Mouse (Mus musculus) kidney, embryonic 14.5 days (tissue): Measurements from ENCODE around the gene Asic2. TPM values are rescaled to one million over a fixed set of nuclear protein-coding genes. Genes with fewer than 3 reads are reported as not detected.

Experiments
- ATAC-seq: fragments of 200-750 bp; cut with Nextera tagmentation; 2 replicates; pipeline ENCODE4 v1.8.0; 2017; ENCODE audit warnings: moderate number of reproducible peaks, mild to moderate bottlenecking, moderate TSS enrichment, moderate library complexity; ENCODE audit not compliant: low FRiP score, low TSS enrichment
- H3K27ac ChIP-seq: fragments of 300-500 bp; sonication (generic); 2 replicates; pipeline ENCODE4 v1.5.1; 2014; ENCODE audit warnings: low read depth, mild to moderate bottlenecking, low read length, moderate library complexity, mixed read lengths
- H3K27me3 ChIP-seq: fragments of 300-500 bp; sonication (generic); 2 replicates; pipeline ENCODE4 v1.6.1; 2014; ENCODE audit warnings: mild to moderate bottlenecking, low read length; ENCODE audit not compliant: control insufficient read depth, insufficient read depth
- H3K36me3 ChIP-seq: fragments of 300-500 bp; sonication (generic); 2 replicates; pipeline ENCODE4 v1.6.1; 2014; ENCODE audit warnings: low read length, mixed read lengths; ENCODE audit not compliant: control insufficient read depth, insufficient read depth
- H3K4me1 ChIP-seq: fragments of 300-500 bp; sonication (generic); 2 replicates; pipeline ENCODE4 v1.6.1; 2014; ENCODE audit warnings: low read length, mixed read lengths; ENCODE audit not compliant: control insufficient read depth, insufficient read depth
- H3K4me2 ChIP-seq: fragments of 300-500 bp; sonication (generic); replicated peaks from 2 replicates; pipeline ENCODE4 v1.6.1; 2014; ENCODE audit warnings: low read depth, mild to moderate bottlenecking, low read length
- H3K4me3 ChIP-seq: fragments of 300-500 bp; sonication (generic); 2 replicates; pipeline ENCODE4 v1.5.1; 2014; ENCODE audit warnings: mild to moderate bottlenecking, low read length
- H3K9ac ChIP-seq: fragments of 300-500 bp; sonication (generic); 2 replicates; pipeline ENCODE4 v1.6.1; 2014; ENCODE audit warnings: low read depth, mild to moderate bottlenecking, low read length, moderate library complexity
- H3K9me3 ChIP-seq: fragments of 300-500 bp; sonication (generic); 2 replicates; pipeline ENCODE4 v1.6.1; 2016; ENCODE audit warnings: low read length; ENCODE audit not compliant: control insufficient read depth
- WGBS: fragments of 180-500 bp; shearing (Covaris S2); extraction: QIAGEN DNeasy Blood & Tissue Kit; methylation state at CpG from one replicate; pipeline ENCODE4 v1.1.7; 2014; 5-methylcytosine and 5-hydroxymethylcytosine counted together
- polyA plus RNA-seq: library from polyadenylated mRNA; unstranded; fragments of >200 nt; fragmentation: Nextera tagmentation; extraction: Ambion mirVana; gene quantifications from 2 replicates; pipeline ENCODE4 v1.2.1, GENCODE M21; 2014

Asic2 gene
- polyA plus RNA-seq, 1 experiment from 2014 or later: 3.4 TPM

GRCm38 (mm10) chr11:81780596-81780995 is 187.7 kb downstream of the Asic2 start:
- Histone ChIP-seq H3K36me3 (no peaks in the 10 kb centered on the region), H3K27me3 (no peaks in the 10 kb centered on the region), H3K27ac (no peak overlapping the region), H3K4me3 (no peak overlapping the region), H3K4me1 (no peaks in the 10 kb centered on the region; the same call in 1 of the 2 replicates), H3K9me3 (no peaks in the 10 kb centered on the region), H3K4me2 (no peak overlapping the region), H3K9ac (no peak overlapping the region)
- ATAC-seq: no peak
- WGBS: 70% methylated on average over 2 of the region's 2 CpGs

DNA sequence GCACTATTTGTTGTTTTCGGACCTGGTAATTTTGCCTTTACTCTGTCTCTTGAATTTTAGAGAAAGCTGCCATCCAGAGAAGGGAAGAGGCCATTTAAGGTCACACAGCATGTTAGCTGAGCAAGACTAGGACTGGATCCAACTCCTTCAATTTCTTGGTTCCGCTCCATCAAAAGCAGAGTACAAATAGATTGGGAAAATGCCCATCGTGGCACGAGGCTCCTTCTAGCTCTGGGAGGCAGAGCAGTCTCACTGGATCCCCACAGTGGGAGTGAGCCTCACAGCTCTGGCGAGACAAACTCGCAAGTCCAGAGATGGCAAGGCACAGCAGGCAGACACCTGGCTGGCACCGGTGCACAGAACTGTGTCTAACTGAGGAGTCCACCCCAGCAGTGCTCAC is 188.4 kb downstream of the Asic2 start:
- no peaks in the 10 kb centered on the region for H3K9me3 ChIP-seq
- no peak overlapping the region for H3K9ac ChIP-seq
- no peak overlapping the region for H3K4me2 ChIP-seq
- ATAC-seq: no peak
- H3K4me3 ChIP-seq: no peak overlapping the region
- H3K4me1 ChIP-seq: no peaks in the 10 kb centered on the region; the same call in 1 of the 2 replicates
- H3K36me3 ChIP-seq: no peaks in the 10 kb centered on the region
- H3K27me3 ChIP-seq: no peaks in the 10 kb centered on the region
- no peak overlapping the region for H3K27ac ChIP-seq
- WGBS: 77% methylated on average over 7 of the region's 7 CpGs

DNA sequence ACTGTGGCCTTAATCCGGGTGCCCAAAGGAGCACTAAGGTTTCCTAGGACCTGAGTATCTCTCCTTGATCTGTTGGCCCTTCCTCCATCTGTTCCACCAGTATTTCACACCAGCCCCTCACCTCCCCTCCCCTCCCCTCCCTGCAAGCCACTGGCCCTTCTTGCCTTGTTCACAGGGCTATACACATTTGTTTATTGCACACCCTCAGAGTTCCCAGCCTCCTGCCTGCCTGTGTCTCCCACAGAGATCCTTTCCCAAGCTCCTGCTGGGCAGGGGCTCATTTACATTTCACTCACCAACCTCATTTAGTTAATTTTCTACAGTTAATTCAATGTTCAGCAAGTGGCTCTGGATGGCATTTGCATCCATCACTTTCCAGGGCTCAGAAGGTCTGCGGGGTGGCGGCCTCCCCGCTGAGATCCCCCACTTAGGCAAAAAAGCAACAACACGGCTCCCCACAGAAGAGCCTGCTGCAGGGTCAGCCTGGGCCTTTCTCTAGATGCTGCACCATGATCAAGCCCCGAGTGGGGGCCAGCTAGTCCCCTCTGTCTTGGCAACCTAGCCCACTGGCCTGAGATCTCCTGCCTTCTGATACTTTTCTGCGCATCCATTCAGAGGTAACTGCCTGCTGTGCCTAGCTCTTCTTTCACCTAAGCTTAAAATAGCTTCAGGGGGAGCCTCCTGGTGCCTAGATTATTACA is 196.9 kb downstream of the Asic2 start:
- no peaks in the 10 kb centered on the region for H3K36me3 ChIP-seq
- no peak for ATAC-seq
- H3K9ac ChIP-seq: no peak overlapping the region
- no peaks in the 10 kb centered on the region for H3K27me3 ChIP-seq
- no peaks in the 10 kb centered on the region for H3K9me3 ChIP-seq
- H3K27ac ChIP-seq: no peak overlapping the region
- WGBS: 11% methylated on average over 7 of the region's 7 CpGs
- no peak overlapping the region for H3K4me2 ChIP-seq
- no peak overlapping the region for H3K4me3 ChIP-seq
- H3K4me1 ChIP-seq: no peaks in the 10 kb centered on the region

- H3K9me3 ChIP-seq: no peaks in the 10 kb centered on the region
- no peak overlapping the region for H3K27ac ChIP-seq
- H3K4me2 ChIP-seq: no peak overlapping the region
- H3K36me3 ChIP-seq: no peaks in the 10 kb centered on the region
- H3K9ac ChIP-seq: no peak overlapping the region
- 63% methylated on average over 5 of the region's 5 CpGs for WGBS
- no peaks in the 10 kb centered on the region for H3K4me1 ChIP-seq
- H3K4me3 ChIP-seq: no peak overlapping the region
- ATAC-seq: no peak
- no peaks in the 10 kb centered on the region for H3K27me3 ChIP-seq
Observed at GRCm38 (mm10) chr11:81769691-81770260, 198.5 kb downstream of the Asic2 start.

GRCm38 (mm10) chr11:81768305-81768704 is 200.0 kb downstream of the Asic2 start:
- no peak overlapping the region for H3K4me3 ChIP-seq
- H3K36me3 ChIP-seq: no peaks in the 10 kb centered on the region
- no peak overlapping the region for H3K9ac ChIP-seq
- no peaks in the 10 kb centered on the region for H3K9me3 ChIP-seq
- no peak overlapping the region for H3K4me2 ChIP-seq
- H3K4me1 ChIP-seq: no peaks in the 10 kb centered on the region
- ATAC-seq: no peak
- no peak overlapping the region for H3K27ac ChIP-seq
- H3K27me3 ChIP-seq: no peaks in the 10 kb centered on the region
- whole genome bisulfite sequencing: 89% methylated on average over 2 of the region's 2 CpGs

GRCm38 (mm10) chr11:81767781-81768180 is 200.5 kb downstream of the Asic2 start:
- 38% methylated on average over 1 of the region's 1 CpGs for WGBS
- Histone ChIP-seq H3K9me3 (no peaks in the 10 kb centered on the region), H3K9ac (no peak overlapping the region), H3K27ac (no peak overlapping the region), H3K27me3 (no peaks in the 10 kb centered on the region), H3K4me1 (no peaks in the 10 kb centered on the region), H3K4me2 (no peak overlapping the region), H3K4me3 (no peak overlapping the region), H3K36me3 (no peaks in the 10 kb centered on the region)
- no peak for ATAC-seq

- ATAC-seq: no peak
- no peak overlapping the region for H3K9ac ChIP-seq
Observed at GRCm38 (mm10) chr11:81765288-81765687, 203.0 kb downstream of the Asic2 start.

DNA sequence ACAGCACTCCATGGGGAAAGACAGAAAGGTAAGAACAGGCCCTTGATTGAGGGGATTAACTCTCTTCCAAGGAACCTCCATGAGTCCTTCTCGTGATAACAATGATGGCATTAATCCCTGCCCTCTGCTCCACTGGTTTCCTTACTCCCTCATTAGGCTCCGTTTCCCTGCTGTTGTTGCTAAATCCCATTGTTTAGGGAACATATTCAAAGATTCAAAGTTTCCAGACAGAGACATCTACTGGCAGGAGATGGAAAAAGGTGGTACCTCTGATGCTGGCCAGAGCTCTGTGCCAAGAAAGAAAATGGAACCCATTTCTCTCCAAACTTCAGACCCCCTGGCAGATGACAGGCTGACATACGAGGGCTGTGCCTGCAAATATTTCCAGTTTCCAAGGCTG is 203.5 kb downstream of the Asic2 start:
- no peak overlapping the region for H3K27ac ChIP-seq
- H3K36me3 ChIP-seq: no peaks in the 10 kb centered on the region
- H3K4me2 ChIP-seq: no peak overlapping the region
- H3K4me1 ChIP-seq: no peaks in the 10 kb centered on the region
- no peak overlapping the region for H3K4me3 ChIP-seq
- H3K9ac ChIP-seq: no peak overlapping the region
- H3K27me3 ChIP-seq: no peaks in the 10 kb centered on the region
- 26% methylated on average over 3 of the region's 3 CpGs for WGBS
- H3K9me3 ChIP-seq: no peaks in the 10 kb centered on the region
- ATAC-seq: no peak

More at GRCm38 (mm10) chr11:81765288-81765687, 203.0 kb downstream of the Asic2 start:
- Histone ChIP-seq H3K4me3 (no peak overlapping the region), H3K36me3 (no peaks in the 10 kb centered on the region), H3K9me3 (no peaks in the 10 kb centered on the region), H3K4me1 (no peaks in the 10 kb centered on the region), H3K27me3 (no peaks in the 10 kb centered on the region), H3K27ac (no peak overlapping the region), H3K4me2 (no peak overlapping the region)
- 69% methylated on average over 5 of the region's 5 CpGs for WGBS

DNA sequence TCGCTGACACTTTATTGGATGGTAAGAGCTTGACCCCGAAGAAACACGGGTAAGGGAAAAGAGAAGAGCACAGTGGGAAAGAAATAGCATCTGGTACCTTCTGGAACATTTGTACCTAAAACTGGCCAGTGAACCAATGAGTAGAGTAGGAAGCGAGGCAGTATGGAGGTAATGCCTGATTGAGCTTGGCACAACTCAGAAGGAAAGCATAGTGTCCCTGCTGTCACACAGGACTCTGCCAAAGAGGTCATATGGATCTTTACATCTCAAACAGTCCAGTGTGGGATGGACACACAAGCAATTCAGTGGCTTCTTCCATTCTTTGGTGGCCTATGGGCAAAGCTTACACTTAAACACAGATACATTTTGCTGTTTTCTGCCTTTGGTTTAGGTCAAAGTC is 211.0 kb downstream of the Asic2 start:
- Histone ChIP-seq H3K27me3 (no peaks in the 10 kb centered on the region), H3K4me2 (no peak overlapping the region), H3K4me1 (no peaks in the 10 kb centered on the region), H3K9me3 (0 out of 2 replicates have a peak, but pooled peaks cover 6% of the 10 kb centered on the region), H3K36me3 (no peaks in the 10 kb centered on the region), H3K9ac (no peak overlapping the region), H3K4me3 (no peak overlapping the region), H3K27ac (no peak overlapping the region)
- no peak for ATAC-seq
- 91% methylated on average over 4 of the region's 4 CpGs for WGBS
